Mouse (Mus musculus): Measurements from ENCODE around the gene Tln1. TPM values are rescaled to one million over a fixed set of nuclear protein-coding genes. Genes with fewer than 3 reads are reported as not detected.
"Not testable (repeated sequence)": the region's sequence is repeated elsewhere in the genome, so short reads cannot be mapped to it uniquely, and the experiment has no call there.

Tln1 gene
- 179 and 197 TPM in 2 replicates for polyA plus RNA-seq (2012; rRNA removed)

- TF ChIP-seq POLR2A (IDR thresholded peaks at IDR 0.05; ENCODE audit: borderline replicate concordance, extremely low read depth, low read depth, low read length) (peak; percentile 87; the same call in 1 of the 2 replicates), CTCF (IDR thresholded peaks at IDR 0.05; ENCODE audit: insufficient read depth, low read length) (no peak)
- DNase-seq = peak; percentile 96
- Histone ChIP-seq H3K4me3 (replicated peaks; ENCODE audit: extremely low read depth, low read depth, low read length) (peak within 1 kb of the TSS; percentile 91), H3K4me1 (ENCODE audit: control insufficient read depth, insufficient read depth, low read length) (peaks cover 30% of the 10 kb centered on the region)
- under 1% methylated on average over 62 of the region's 62 CpGs for WGBS
Measured at GRCm38 (mm10) chr4:43561997-43562768, at the start of gene Tln1, which contains the start of gene Creb3. TSS of gene Tln1 (minus strand) at chr4:43562691. TSS of gene Creb3 (plus strand) at chr4:43562332.

GRCm38 (mm10) chr4:43604751-43605685, 42.5 kb upstream of the Tln1 start:
- WGBS = 45% methylated on average over 9 of the region's 9 CpGs
- Histone ChIP-seq H3K4me3 (replicated peaks; ENCODE audit: extremely low read depth, low read depth, low read length) (no peak overlapping the region), H3K4me1 (ENCODE audit: control insufficient read depth, insufficient read depth, low read length) (no peaks in the 10 kb centered on the region)
- TF ChIP-seq POLR2A (IDR thresholded peaks at IDR 0.05; ENCODE audit: borderline replicate concordance, extremely low read depth, low read depth, low read length) = no peak
- no peak for TF ChIP-seq CTCF (IDR thresholded peaks at IDR 0.05; ENCODE audit: insufficient read depth, low read length)
- DNase-seq = no peak

GRCm38 (mm10) chr4:43604099-43604498, 41.6 kb upstream of the Tln1 start:
- Histone ChIP-seq H3K4me1 (ENCODE audit: control insufficient read depth, insufficient read depth, low read length) (no peaks in the 10 kb centered on the region), H3K4me3 (replicated peaks; ENCODE audit: extremely low read depth, low read depth, low read length) (no peak overlapping the region)
- 58% methylated on average over 3 of the region's 3 CpGs for WGBS
- no peak for DNase-seq
- no peak for TF ChIP-seq CTCF (IDR thresholded peaks at IDR 0.05; ENCODE audit: insufficient read depth, low read length)
- no peak for TF ChIP-seq POLR2A (IDR thresholded peaks at IDR 0.05; ENCODE audit: borderline replicate concordance, extremely low read depth, low read depth, low read length)

- TF ChIP-seq CTCF (IDR thresholded peaks at IDR 0.05; ENCODE audit: insufficient read depth, low read length) (no peak), POLR2A (IDR thresholded peaks at IDR 0.05; ENCODE audit: borderline replicate concordance, extremely low read depth, low read depth, low read length) (no peak)
- no peak overlapping the region for H3K4me3 ChIP-seq (replicated peaks; ENCODE audit: extremely low read depth, low read depth, low read length)
- 72% methylated on average over 9 of the region's 9 CpGs for WGBS
- no peaks in the 10 kb centered on the region for H3K4me1 ChIP-seq (ENCODE audit: control insufficient read depth, insufficient read depth, low read length)
- DNase-seq = no peak
Measured at GRCm38 (mm10) chr4:43600195-43600934, 37.9 kb upstream of the Tln1 start.

GRCm38 (mm10) chr4:43598650-43599380, 36.3 kb upstream of the Tln1 start:
- TF ChIP-seq POLR2A (IDR thresholded peaks at IDR 0.05; ENCODE audit: borderline replicate concordance, extremely low read depth, low read depth, low read length) = no peak
- no peak for TF ChIP-seq CTCF (IDR thresholded peaks at IDR 0.05; ENCODE audit: insufficient read depth, low read length)
- DNase-seq = no peak
- 72% methylated on average over 7 of the region's 7 CpGs for WGBS
- H3K4me1 ChIP-seq (ENCODE audit: control insufficient read depth, insufficient read depth, low read length) = no peaks in the 10 kb centered on the region
- H3K4me3 ChIP-seq (replicated peaks; ENCODE audit: extremely low read depth, low read depth, low read length) = no peak overlapping the region

- H3K4me3 ChIP-seq (replicated peaks; ENCODE audit: extremely low read depth, low read depth, low read length) = no peak overlapping the region
- WGBS = 72% methylated on average over 4 of the region's 4 CpGs
- TF ChIP-seq POLR2A (IDR thresholded peaks at IDR 0.05; ENCODE audit: borderline replicate concordance, extremely low read depth, low read depth, low read length) = no peak
- no peak for TF ChIP-seq CTCF (IDR thresholded peaks at IDR 0.05; ENCODE audit: insufficient read depth, low read length)
- no peaks in the 10 kb centered on the region for H3K4me1 ChIP-seq (ENCODE audit: control insufficient read depth, insufficient read depth, low read length)
- no peak for DNase-seq
Measured at GRCm38 (mm10) chr4:43598200-43598599, 35.7 kb upstream of the Tln1 start.

- not testable (repeated sequence) for H3K4me1 ChIP-seq (ENCODE audit: control insufficient read depth, insufficient read depth, low read length); DNase-seq; H3K4me3 ChIP-seq (replicated peaks; ENCODE audit: extremely low read depth, low read depth, low read length)
- 80% methylated on average over 2 of the region's 2 CpGs for WGBS
Measured at GRCm38 (mm10) chr4:43596597-43596996, 34.1 kb upstream of the Tln1 start.

- DNase-seq = no peak
- TF ChIP-seq POLR2A (IDR thresholded peaks at IDR 0.05; ENCODE audit: borderline replicate concordance, extremely low read depth, low read depth, low read length) (no peak), CTCF (IDR thresholded peaks at IDR 0.05; ENCODE audit: insufficient read depth, low read length) (no peak)
- WGBS = 51% methylated on average over 3 of the region's 3 CpGs
- Histone ChIP-seq H3K4me3 (replicated peaks; ENCODE audit: extremely low read depth, low read depth, low read length) (no peak overlapping the region), H3K4me1 (ENCODE audit: control insufficient read depth, insufficient read depth, low read length) (no peaks in the 10 kb centered on the region)
Measured at GRCm38 (mm10) chr4:43593453-43593852, 31.0 kb upstream of the Tln1 start.
